Mouse (Mus musculus) G1E (cell line): Measurements from ENCODE around the gene Mdm2.
"Not testable (repeated sequence)": the region's sequence is repeated elsewhere in the genome, so short reads cannot be mapped to it uniquely, and the experiment has no call there.

Experiments
- CTCF ChIP-seq: IDR thresholded peaks from 2 replicates; pipeline ENCODE4 v1.5.1; 2012; ENCODE audit warnings: low read depth, low read length, inconsistent platforms, mixed read lengths
- GATA1 ChIP-seq: IDR thresholded peaks from 2 replicates; pipeline ENCODE4 v1.6.1; 2012; ENCODE audit warnings: borderline replicate concordance, low read length, inconsistent platforms, mixed read lengths
- POLR2AphosphoS5 ChIP-seq: IDR thresholded peaks from 2 replicates; pipeline ENCODE4 v1.6.1; 2012; ENCODE audit warnings: low read depth, low read length, inconsistent platforms; ENCODE audit not compliant: insufficient replicate concordance

- not testable (repeated sequence) for TF ChIP-seq CTCF, GATA1, POLR2AphosphoS5
These were observed 47.8 kb upstream of the Mdm2 start for GRCm38 (mm10) chr10:117758344-117758743.
